Mouse (Mus musculus): ENCODE measurements around the gene Scd3. TPM values are rescaled to one million over a fixed set of nuclear protein-coding genes. Genes with fewer than 3 reads are reported as not detected.

The Scd3 gene
- total RNA-seq (2014; fragmentation: Nextera tagmentation) (0.87 and 3.8 TPM in 2 replicates), total RNA-seq (2017) (0.12 and 0.27 TPM in 2 replicates), polyA plus RNA-seq (2012) (0.11 TPM in 1 of 2 replicates, not detected in the other)

DNA sequence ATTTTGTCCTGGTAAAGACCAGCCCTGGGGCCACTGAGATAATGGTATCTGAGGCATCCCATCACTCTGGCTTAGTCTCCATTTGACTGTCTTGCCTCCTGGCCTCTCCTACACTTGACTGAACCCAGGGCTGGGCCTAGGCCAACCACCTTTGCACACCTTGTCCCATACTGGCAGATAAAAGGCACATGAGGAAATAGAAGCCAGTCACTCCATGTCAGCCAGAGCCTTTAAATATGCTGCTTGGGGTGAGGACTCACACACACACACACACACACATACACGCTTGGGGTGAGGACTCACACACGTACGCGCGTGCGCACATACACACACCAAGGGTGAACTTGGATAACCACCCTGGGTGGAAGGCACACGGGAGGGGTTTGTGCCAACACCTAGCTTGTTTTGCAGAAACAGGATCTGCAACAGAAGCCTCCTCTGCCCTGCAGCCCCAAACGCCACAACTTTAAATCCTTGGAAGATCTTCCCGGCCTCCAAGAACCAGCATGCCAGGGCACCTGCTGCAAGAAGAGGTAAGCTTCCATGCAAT, at the start of gene Scd3:
Gene Scd3 (plus strand): TSS at position 255 of the 550 bp plus-strand sequence.
- TF ChIP-seq TAL1 (conservative IDR thresholded peaks at IDR 0.05; ENCODE audit: low read depth, low read length) (no peak), GATA2 (IDR thresholded peaks at IDR 0.05; ENCODE audit: borderline replicate concordance, low read depth, low read length) (no peak), CTCF (IDR thresholded peaks at IDR 0.05; ENCODE audit: low read depth, low read length) (no peak), GATA1 (IDR thresholded peaks at IDR 0.05; ENCODE audit: borderline replicate concordance, low read length) (no peak), POLR2AphosphoS5 (IDR thresholded peaks at IDR 0.05; ENCODE audit: insufficient replicate concordance, low read depth, low read length) (no peak)
- Histone ChIP-seq H3K27me3 (ENCODE audit: insufficient read depth, low read length) (peaks cover under 1% of the 10 kb centered on the region; the same call in 1 of the 2 replicates), H3K9me3 (replicated peaks) (no peaks in the 10 kb centered on the region), H3K4me1 (ENCODE audit: insufficient read depth, low read depth, low read length) (peaks cover 48% of the 10 kb centered on the region), H3K36me3 (replicated peaks) (no peaks in the 10 kb centered on the region), H3K4me3 (ENCODE audit: low read depth, low read length) (no peak within 1 kb of the TSS)
- ATAC-seq (ENCODE audit: extremely low read depth, insufficient number of reproducible peaks, low FRiP score, poor library complexity, severe bottlenecking) = no peak
- no peak for DNase-seq (ENCODE audit: low spot score)

DNA sequence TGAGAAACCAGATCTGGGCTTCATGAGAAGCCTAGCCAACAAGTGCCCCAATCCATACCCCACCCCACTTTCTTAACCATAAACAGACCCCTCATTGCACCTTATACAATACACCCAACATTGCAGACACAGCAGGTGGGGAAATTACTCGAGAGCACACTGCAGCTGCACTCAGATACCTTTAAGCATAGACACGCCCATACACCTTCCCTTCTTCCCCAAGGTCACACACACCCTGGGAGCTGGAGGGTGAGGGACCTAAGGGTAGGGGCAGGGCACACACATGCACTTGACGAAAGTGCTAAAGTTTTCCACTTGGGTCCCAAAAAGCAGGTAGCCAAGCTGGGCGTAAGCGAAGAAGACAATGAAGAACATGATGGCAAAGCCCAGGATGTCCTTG, 49.3 kb upstream of the Scd3 start:
- Histone ChIP-seq H3K4me1 (ENCODE audit: insufficient read depth, low read depth, low read length) (no peaks in the 10 kb centered on the region; the same call in none of the 2 replicates), H3K4me3 (ENCODE audit: low read depth, low read length) (no peak overlapping the region), H3K9me3 (replicated peaks) (no peaks in the 10 kb centered on the region), H3K36me3 (replicated peaks) (no peaks in the 10 kb centered on the region), H3K27me3 (ENCODE audit: insufficient read depth, low read length) (peaks cover 67% of the 10 kb centered on the region)
- DNase-seq (ENCODE audit: low spot score) (no peak), ATAC-seq (ENCODE audit: extremely low read depth, insufficient number of reproducible peaks, low FRiP score, poor library complexity, severe bottlenecking) (no peak)
- no peak for TF ChIP-seq GATA1 (IDR thresholded peaks at IDR 0.05; ENCODE audit: borderline replicate concordance, low read length)
- no peak for TF ChIP-seq POLR2AphosphoS5 (IDR thresholded peaks at IDR 0.05; ENCODE audit: insufficient replicate concordance, low read depth, low read length)

DNA sequence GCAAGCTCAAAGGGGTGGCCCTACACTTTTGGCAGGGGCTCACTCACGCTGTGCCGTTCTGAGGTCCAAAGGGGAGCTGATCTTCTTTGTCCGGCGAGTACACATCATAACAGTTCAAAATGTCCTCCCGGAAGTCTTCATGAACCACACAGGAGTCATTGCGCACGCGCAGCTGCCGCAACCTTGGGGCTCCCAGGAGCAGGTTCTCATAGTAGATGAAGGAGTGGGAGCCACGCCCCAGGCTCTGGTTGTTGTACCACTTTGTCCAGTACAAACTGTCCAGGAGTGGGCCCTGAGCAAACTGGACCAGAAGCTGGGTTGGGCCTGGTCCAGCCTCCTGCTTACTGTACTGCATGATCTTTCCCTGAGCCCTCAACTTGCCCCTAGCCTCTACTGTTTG, 46.1 kb upstream of the Scd3 start:
- H3K27me3 ChIP-seq (ENCODE audit: insufficient read depth, low read length) = peaks cover 51% of the 10 kb centered on the region
- no peaks in the 10 kb centered on the region; the same call in 1 of the 2 replicates for H3K4me1 ChIP-seq (ENCODE audit: insufficient read depth, low read depth, low read length)
- DNase-seq (ENCODE audit: low spot score) (no peak), ATAC-seq (ENCODE audit: extremely low read depth, insufficient number of reproducible peaks, low FRiP score, poor library complexity, severe bottlenecking) (no peak)
- no peak overlapping the region for H3K4me3 ChIP-seq (ENCODE audit: low read depth, low read length)
- no peak for TF ChIP-seq POLR2AphosphoS5 (IDR thresholded peaks at IDR 0.05; ENCODE audit: insufficient replicate concordance, low read depth, low read length)
- TF ChIP-seq GATA2 (IDR thresholded peaks at IDR 0.05; ENCODE audit: borderline replicate concordance, low read depth, low read length) = no peak
- TF ChIP-seq CTCF (IDR thresholded peaks at IDR 0.05; ENCODE audit: low read depth, low read length) = no peak
- no peak for TF ChIP-seq TAL1 (conservative IDR thresholded peaks at IDR 0.05; ENCODE audit: low read depth, low read length)
- no peak for TF ChIP-seq GATA1 (IDR thresholded peaks at IDR 0.05; ENCODE audit: borderline replicate concordance, low read length)
- H3K9me3 ChIP-seq (replicated peaks) = no peaks in the 10 kb centered on the region
- no peaks in the 10 kb centered on the region for H3K36me3 ChIP-seq (replicated peaks)

DNA sequence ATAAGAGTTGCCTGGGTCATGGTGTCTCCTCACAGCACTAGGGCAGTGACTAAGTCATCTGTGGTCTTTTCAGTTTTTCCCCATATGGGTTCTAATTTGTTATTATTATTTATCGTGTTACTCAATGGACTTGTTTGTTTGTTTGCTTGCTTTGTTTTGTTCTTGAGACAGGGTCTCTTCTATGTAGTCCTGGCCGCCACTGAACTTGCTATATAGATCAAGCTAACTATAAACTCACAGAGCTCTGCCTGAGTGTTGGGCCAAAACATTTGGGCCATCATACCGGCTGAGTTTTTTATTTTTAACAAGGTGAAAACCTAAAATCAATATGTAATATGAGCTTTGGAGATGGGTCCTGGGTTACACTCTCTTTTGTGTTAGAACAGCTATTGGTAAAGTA, 43.7 kb upstream of the Scd3 start:
- H3K4me1 ChIP-seq (ENCODE audit: insufficient read depth, low read depth, low read length) = no peaks in the 10 kb centered on the region
- H3K36me3 ChIP-seq (replicated peaks) = no peaks in the 10 kb centered on the region
- ATAC-seq (ENCODE audit: extremely low read depth, insufficient number of reproducible peaks, low FRiP score, poor library complexity, severe bottlenecking) (no peak), DNase-seq (ENCODE audit: low spot score) (no peak)
- peaks cover 31% of the 10 kb centered on the region for H3K27me3 ChIP-seq (ENCODE audit: insufficient read depth, low read length)
- no peak for TF ChIP-seq GATA2 (IDR thresholded peaks at IDR 0.05; ENCODE audit: borderline replicate concordance, low read depth, low read length)
- no peak for TF ChIP-seq TAL1 (conservative IDR thresholded peaks at IDR 0.05; ENCODE audit: low read depth, low read length)
- no peak for TF ChIP-seq POLR2AphosphoS5 (IDR thresholded peaks at IDR 0.05; ENCODE audit: insufficient replicate concordance, low read depth, low read length)
- TF ChIP-seq GATA1 (IDR thresholded peaks at IDR 0.05; ENCODE audit: borderline replicate concordance, low read length) = no peak
- TF ChIP-seq CTCF (IDR thresholded peaks at IDR 0.05; ENCODE audit: low read depth, low read length) = no peak
- no peak overlapping the region for H3K4me3 ChIP-seq (ENCODE audit: low read depth, low read length)
- no peaks in the 10 kb centered on the region for H3K9me3 ChIP-seq (replicated peaks)

DNA sequence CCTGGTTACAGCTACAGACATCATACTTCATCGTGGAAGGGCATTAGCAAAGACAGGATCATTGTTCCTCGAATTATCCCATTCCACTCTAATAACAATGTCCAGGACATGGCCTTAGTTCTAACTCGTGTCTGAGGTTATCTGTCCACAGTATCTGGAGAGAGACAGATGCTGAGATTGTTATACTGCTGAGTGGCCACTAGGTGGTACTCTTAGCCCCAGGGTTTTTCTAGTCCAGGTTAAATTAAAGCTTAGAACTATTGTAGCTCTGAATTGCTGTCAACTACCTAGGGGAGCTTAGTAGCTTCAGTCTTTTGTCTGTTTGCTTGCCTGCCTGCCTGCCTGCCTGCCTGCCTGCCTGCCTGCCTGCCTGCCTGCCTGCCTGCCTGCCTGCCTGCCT, 41.6 kb upstream of the Scd3 start:
- no peaks in the 10 kb centered on the region for H3K4me1 ChIP-seq (ENCODE audit: insufficient read depth, low read depth, low read length)
- no peaks in the 10 kb centered on the region for H3K9me3 ChIP-seq (replicated peaks)
- ATAC-seq (ENCODE audit: extremely low read depth, insufficient number of reproducible peaks, low FRiP score, poor library complexity, severe bottlenecking) (no peak), DNase-seq (ENCODE audit: low spot score) (peak; percentile 32)
- TF ChIP-seq TAL1 (conservative IDR thresholded peaks at IDR 0.05; ENCODE audit: low read depth, low read length) (no peak), CTCF (IDR thresholded peaks at IDR 0.05; ENCODE audit: low read depth, low read length) (peak; percentile 60)
- no peak overlapping the region for H3K4me3 ChIP-seq (ENCODE audit: low read depth, low read length)
- no peaks in the 10 kb centered on the region for H3K36me3 ChIP-seq (replicated peaks)
- H3K27me3 ChIP-seq (ENCODE audit: insufficient read depth, low read length) = peaks cover 18% of the 10 kb centered on the region

DNA sequence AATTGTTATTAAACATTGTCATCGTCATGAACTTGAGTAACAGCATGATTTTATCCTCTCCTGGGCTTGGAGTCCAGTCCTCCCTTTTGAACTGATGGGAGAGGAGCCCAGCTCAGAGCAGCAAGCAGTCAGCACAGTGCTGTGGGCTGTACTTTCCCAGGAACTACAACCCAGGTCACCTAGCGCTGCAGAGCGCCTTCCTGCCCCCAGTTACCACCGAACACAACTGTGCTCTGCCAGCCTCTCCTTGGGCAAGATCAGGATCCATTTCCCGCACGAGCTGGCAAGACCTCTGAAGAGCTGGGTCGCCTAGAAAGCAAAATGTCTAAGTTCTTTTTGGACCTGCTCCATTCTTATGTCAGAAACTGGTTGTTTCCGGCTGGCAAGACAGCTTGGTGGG, 28.2 kb upstream of the Scd3 start:
- TF ChIP-seq CTCF (IDR thresholded peaks at IDR 0.05; ENCODE audit: low read depth, low read length) (no peak), GATA1 (IDR thresholded peaks at IDR 0.05; ENCODE audit: borderline replicate concordance, low read length) (no peak), GATA2 (IDR thresholded peaks at IDR 0.05; ENCODE audit: borderline replicate concordance, low read depth, low read length) (no peak), POLR2AphosphoS5 (IDR thresholded peaks at IDR 0.05; ENCODE audit: insufficient replicate concordance, low read depth, low read length) (no peak), TAL1 (conservative IDR thresholded peaks at IDR 0.05; ENCODE audit: low read depth, low read length) (no peak)
- DNase-seq (ENCODE audit: low spot score) (no peak), ATAC-seq (ENCODE audit: extremely low read depth, insufficient number of reproducible peaks, low FRiP score, poor library complexity, severe bottlenecking) (no peak)
- H3K4me3 ChIP-seq (ENCODE audit: low read depth, low read length) = no peak overlapping the region
- H3K27me3 ChIP-seq (ENCODE audit: insufficient read depth, low read length) = peaks cover 11% of the 10 kb centered on the region
- 0 out of 2 replicates have a peak, but pooled peaks cover 3% of the 10 kb centered on the region for H3K9me3 ChIP-seq (replicated peaks)
- peaks cover 2% of the 10 kb centered on the region; the same call in 1 of the 2 replicates for H3K4me1 ChIP-seq (ENCODE audit: insufficient read depth, low read depth, low read length)
- no peaks in the 10 kb centered on the region for H3K36me3 ChIP-seq (replicated peaks)

Measured in G1E (cell line).